Mouse (Mus musculus): ENCODE measurements at regions not wholly inside any gene's neighbourhood (a gene's known extent, or its start where the extent isn't known, plus 50 kb on each side); places are given as distances from the start of the nearest gene placed in this dataset.

DNA sequence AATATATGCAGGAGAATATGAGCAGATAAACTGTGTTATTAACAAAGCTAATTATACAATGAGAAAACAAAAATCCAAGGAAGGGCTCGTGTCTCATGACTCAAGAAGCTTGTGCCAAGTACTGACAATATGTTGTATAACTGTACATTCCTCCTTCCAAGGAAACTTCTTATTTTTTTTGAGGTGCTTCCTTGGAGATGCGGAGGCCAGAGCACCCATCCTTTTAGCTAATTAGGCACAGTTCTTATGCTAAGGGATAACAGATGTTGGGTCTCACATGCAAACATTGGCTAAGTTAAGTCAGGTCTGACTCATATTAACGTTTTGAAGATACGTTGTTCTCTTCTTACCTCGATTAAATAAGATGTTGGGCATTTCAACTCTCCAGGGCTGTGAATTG lies 426.1 kb downstream of the Adra2a start:
- DNase-seq, result no peak

DNA sequence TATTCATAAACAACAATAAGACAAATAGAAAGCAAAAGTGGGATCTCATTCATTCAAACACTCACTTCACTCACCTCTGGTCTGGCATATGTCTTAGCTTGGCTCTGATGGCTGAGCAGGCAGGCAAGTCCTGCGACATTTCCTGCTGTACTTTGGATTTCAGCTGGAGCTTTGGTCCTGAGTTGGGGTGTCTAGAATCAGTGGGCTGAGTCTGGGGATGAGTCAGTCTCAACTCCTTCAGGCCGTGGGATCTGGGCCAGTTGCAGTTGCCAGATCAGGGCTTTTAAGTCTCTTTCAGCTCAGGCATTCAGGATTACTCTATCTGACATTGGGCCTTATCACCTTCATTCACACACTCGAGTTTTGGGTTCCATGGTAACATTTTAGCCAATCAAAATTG lies 454.1 kb downstream of the Adra2a start:
- no peak for DNase-seq

DNA sequence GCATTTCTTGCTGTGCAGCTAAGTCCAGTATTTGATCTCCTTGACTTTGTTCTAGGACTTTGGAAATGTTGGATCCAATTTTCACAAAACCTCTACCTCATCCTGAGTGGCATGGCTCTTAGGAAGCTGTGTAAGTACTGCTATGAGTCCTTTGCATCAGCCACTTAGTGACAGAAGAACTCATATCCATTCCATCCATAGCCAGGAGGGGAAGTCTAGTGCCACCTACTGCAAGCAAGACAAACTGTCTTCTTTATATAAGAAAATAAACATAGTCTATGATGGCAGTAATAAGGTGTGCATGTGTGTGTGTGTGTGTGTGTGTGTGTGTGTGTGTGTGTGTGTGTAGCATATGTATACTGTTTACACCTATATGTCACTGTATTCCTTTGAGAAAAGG lies 489.9 kb downstream of the Adra2a start:
- DNase-seq, result no peak

DNA sequence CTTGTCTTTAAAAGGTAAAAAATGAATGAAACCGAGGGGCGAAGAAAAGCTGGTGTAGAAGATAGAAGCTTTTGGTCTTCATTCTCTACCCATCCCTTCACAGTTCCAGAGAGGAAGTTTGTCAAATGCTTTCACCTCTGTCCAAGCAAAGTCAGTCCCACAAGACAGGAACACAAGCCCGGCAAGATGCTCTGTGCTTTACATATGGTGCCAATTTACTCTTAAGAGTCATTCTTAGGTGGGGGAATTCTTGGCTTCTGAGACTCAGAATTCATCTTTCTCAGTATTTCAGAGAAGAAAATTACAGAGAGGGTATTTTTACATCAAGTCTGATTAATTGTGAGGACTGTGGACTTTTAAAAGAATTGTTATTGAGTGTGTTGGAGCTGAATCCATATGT lies 511.4 kb downstream of the Adra2a start:
- no peak for DNase-seq

DNA sequence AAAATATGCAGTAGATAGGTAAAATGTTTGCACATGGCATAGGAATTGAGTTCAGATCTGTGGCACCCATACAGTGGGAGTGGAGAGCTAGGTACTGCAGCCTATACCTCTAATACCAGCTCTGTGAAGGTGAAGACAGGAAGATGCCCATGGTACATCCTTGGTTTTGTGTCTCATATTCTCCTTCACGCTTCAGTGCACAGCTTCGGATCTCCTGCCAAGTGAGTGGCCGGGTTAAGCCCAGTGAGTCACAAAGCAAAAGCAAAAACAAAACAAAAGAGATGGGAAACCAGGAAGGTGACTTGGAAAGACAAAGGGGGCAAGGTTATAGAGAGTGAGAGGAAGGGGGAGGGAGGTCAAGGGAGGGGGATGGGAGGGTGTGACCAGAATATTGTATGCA lies 514.0 kb downstream of the Adra2a start:
- DNase-seq, result no peak

DNA sequence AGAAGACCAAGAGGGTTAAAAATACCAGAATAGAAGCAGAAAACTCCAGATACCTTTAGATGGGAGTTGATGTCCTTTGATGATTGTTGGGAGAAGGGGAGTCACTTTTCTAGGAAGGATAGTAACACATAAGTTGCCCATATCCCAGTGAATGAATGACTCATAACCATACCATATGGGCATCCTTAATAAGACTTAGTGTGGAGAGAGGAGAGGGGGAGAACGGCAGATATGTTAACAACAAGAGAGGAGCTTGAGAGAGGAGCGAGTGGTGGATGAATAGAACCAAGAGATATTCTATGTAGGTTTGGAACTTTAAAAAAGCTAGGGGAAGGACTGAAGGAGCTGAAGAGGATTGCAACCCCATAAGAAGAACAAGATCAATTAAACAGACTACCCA lies 539.6 kb downstream of the Adra2a start:
- no peak for DNase-seq

DNA sequence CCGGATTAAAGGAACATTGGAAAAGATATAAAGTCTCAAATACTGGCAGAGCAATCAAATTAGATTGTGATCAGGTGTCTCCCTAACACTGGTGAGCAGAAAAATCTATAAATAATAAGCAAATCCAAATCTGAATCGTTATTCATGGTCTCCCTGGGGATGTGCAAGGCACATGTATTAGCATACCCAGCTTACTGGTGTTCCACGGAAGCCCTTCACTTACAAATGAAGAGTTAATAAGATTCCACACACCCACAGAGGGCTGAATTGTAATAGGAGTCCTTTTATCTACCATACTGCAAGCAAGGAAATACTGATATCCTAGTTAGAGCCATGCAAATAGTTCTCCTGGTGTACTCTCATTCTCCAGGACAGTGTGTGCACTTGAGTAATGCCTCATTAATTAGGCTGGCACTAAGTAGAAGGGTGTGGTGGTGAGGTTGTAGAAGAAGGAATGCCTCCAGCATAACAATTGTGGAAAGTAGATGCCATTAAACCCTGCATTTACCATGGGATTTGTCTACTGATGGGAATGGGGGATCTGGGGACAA lies 540.8 kb downstream of the Adra2a start:
- no peak for DNase-seq

DNA sequence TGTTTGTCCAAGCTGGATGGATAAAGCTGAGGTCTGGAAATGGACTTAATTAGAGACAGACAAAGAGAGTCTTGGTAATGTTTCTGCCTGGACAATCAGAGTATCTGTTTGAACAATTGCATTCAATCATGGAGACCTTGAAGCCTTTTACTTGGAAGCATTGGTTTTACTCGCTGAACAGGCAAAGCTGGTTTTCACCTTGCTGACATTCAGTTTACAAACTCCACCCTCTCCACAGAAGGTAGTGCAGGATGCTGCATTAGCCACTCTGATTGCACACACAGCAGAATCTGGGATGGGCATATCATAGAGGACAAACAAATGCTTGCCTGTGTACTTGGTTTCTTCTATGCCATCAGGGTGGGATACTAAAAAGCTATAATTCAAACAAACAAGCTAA lies 541.4 kb downstream of the Adra2a start:
- DNase-seq, result no peak

DNA sequence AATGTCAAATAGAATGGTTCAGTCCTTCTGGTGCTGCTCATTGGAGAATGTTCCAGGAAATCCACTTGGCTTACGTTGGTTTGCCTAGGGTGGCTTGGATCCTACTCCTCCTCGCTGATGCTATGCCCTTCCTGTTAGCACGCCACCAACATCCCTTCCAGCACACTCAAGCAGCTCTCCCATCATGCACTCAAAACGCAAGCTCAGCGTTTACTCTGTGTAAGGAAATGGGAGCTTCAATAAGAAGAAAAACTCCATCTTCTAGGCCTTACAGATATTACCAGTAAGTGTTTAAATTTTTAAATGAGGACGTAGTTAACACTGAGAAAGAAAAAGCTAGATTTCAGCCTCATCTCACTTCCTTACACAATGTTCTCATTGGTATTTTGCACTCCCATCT lies 523.7 kb downstream of the Gpam start:
- DNase-seq, result no peak

DNA sequence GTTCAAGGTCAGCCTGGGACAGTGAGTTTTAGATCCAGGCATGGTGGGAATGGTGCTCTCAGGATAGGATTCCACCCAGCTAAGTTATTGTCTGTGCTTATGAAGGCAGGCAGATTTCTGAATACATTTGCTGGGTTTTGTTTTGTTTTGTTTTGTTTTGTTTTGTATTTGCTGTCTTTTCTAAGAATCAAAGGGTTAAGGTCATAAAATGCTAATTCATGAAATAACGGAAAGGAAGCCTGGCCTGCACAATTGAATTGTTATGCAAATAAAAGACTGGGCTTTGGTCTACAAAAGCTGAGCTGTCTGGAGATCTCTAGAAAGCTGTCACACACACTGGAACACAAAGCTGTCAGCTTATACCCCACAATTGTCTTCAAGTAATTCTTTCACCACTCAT lies 521.7 kb downstream of the Gpam start:
- no peak for DNase-seq

DNA sequence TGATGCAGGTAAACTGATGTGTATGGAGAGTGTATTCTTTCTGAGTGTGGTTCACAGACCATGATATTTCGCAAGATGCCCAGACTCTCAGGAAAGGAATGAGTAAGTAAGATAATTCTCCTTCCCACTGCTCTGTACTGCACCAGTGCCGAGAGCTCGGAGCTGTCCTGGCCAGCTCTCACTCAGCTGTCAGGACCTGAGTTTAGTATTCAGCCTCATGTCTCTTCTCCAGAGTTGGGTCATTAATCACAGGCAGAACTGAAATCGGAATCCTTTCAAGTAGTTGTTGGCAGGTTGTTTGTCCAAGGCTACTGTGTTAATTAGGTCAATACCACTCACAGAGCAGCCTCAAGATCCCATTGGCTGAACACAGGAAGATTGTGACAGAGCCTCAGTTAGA lies 510.1 kb downstream of the Gpam start:
- no peak for DNase-seq

All from gastrocnemius, postnatal 10 days (tissue).